Mouse (Mus musculus) heart, postnatal 0 days (tissue): Measurements from ENCODE around the gene Hpn.

ENCODE experiments used
- CTCF ChIP-seq: IDR thresholded peaks from 2 replicates; pipeline ENCODE4 v1.5.1; 2016; ENCODE audit warnings: antibody characterized with exemption, control low read depth, low read depth
- EP300 ChIP-seq: IDR thresholded peaks from 2 replicates; pipeline ENCODE4 v1.6.1; 2016; ENCODE audit warnings: antibody characterized with exemption, low read depth

DNA sequence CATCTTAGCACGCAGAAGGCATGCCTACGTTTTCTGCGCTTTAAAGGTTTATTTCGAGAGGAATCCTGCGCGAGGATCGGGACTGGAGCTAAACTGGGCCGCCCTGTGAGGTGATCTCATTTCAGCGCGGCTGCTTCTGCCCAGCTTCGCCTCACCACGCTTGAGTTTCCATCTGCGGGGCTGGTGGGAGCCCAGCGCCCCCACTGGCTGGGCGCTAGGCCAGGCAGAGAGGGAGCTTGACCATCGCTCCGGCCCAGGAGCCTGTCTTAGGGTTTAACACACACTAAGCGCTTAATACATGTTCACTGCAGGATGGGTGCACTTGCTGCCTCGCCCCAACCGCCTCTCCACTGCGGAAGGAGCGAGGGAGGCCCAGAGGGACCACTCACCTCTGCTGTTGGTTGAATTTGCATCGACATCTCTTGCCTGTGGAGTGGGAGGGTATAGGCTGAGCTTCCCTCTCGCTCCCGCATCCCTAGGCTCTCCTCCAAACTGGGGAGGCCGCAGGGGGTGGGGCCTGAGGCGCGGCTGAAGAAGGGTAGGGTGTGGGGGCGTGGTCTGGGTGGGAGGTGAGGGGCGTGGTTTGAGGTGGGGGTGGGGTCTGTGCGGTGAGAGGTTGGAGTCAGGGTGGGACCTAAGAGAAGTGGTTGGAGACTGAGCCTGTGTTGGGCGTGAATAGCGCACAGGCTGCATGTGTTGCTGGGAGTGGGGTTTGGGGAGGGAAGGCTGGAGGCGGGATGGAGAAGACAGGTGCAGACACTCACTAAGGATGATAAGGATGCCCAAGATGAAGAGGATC, 62.3 kb downstream of the Hpn start:
- TF ChIP-seq CTCF = 0 out of 2 replicates have a peak, but pooled peaks have one; percentile 31
- TF ChIP-seq EP300 = no peak
